Mouse (Mus musculus) hindbrain, embryonic 14.5 days (tissue): ENCODE data around the gene Scg3. TPM values are rescaled to one million over a fixed set of nuclear protein-coding genes. Genes with fewer than 3 reads are reported as not detected.
A peak's percentile ranks its signal among the peaks of the same experiment; 100 is the strongest.

Experiments
- ATAC-seq: fragments of 200-750 bp; cut with Nextera tagmentation; 2 replicates; pipeline ENCODE4 v1.8.0; 2017; ENCODE audit warnings: moderate number of reproducible peaks, mild to moderate bottlenecking, moderate TSS enrichment, moderate library complexity; ENCODE audit not compliant: low FRiP score
- DNase-seq: peaks from one replicate; pipeline ENCODE4 v3.0.0-alpha.2; 2015; ENCODE audit warnings: low spot score
- H3K27ac ChIP-seq: fragments of 300-500 bp; sonication (generic); 2 replicates; pipeline ENCODE4 v1.5.1; 2014; ENCODE audit warnings: mild to moderate bottlenecking, moderate library complexity
- H3K27me3 ChIP-seq: fragments of 300-500 bp; sonication (generic); 2 replicates; pipeline ENCODE4 v1.6.1; 2014; ENCODE audit warnings: mild to moderate bottlenecking, low read length, mixed read lengths; ENCODE audit not compliant: control insufficient read depth, insufficient read depth
- H3K36me3 ChIP-seq: fragments of 300-500 bp; sonication (generic); replicated peaks from 2 replicates; pipeline ENCODE4 v1.6.1; 2014; ENCODE audit not compliant: control insufficient read depth, insufficient read depth
- H3K4me1 ChIP-seq: fragments of 300-500 bp; sonication (generic); replicated peaks from 2 replicates; pipeline ENCODE4 v1.6.1; 2014; ENCODE audit warnings: antibody characterized with exemption, low read length, mixed read lengths; ENCODE audit not compliant: control insufficient read depth, insufficient read depth
- H3K4me2 ChIP-seq: fragments of 300-500 bp; sonication (generic); replicated peaks from 2 replicates; pipeline ENCODE4 v1.6.1; 2014; ENCODE audit warnings: mild to moderate bottlenecking, moderate library complexity
- H3K4me3 ChIP-seq: fragments of 300-500 bp; sonication (generic); replicated peaks from 2 replicates; pipeline ENCODE4 v1.5.1; 2014; ENCODE audit warnings: mild to moderate bottlenecking, low read length
- H3K9ac ChIP-seq: fragments of 300-500 bp; sonication (generic); 2 replicates; pipeline ENCODE4 v1.6.1; 2014
- H3K9me3 ChIP-seq: fragments of 300-500 bp; sonication (generic); 2 replicates; pipeline ENCODE4 v1.6.1; 2016; ENCODE audit warnings: low read length; ENCODE audit not compliant: control insufficient read depth
- WGBS: fragments of 180-500 bp; shearing (Covaris S2); extraction: QIAGEN DNeasy Blood & Tissue Kit; methylation state at CpG from one replicate; pipeline ENCODE4 v1.1.7; 2014; 5-methylcytosine and 5-hydroxymethylcytosine counted together
- polyA plus RNA-seq: library from polyadenylated mRNA; unstranded; fragments of >200 nt; fragmentation: Nextera tagmentation; extraction: Ambion mirVana; gene quantifications from 2 replicates; pipeline ENCODE4 v1.2.1, GENCODE M21; 2014

Scg3 gene
- polyA plus RNA-seq, 1 experiment from 2014 or later: 116 TPM

DNA sequence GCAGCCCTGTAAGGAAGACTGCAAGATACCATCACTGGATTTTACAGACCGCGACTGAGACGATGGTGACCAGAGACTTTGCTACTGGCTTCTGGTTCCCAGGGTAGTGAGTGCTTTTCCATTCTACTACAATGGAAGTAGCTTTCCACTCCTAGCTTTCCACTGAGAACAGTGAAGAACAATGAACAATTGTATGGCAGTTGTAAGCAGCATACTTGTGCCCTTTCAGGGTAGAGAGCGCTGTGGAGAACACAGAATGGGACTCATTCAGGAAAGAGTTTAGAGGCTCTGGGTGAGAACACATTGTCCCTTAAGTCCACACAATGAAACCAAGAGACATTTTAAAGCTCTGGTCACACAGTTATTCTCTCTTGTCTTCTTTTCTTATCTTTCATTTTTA is 86.3 kb downstream of the Scg3 start:
- no peak for DNase-seq
- no peak for ATAC-seq
- Histone ChIP-seq H3K9me3 (no peaks in the 10 kb centered on the region), H3K4me2 (no peak overlapping the region), H3K4me1 (peaks cover 19% of the 10 kb centered on the region), H3K36me3 (peaks cover 36% of the 10 kb centered on the region), H3K4me3 (no peak overlapping the region), H3K9ac (no peak overlapping the region), H3K27ac (no peak overlapping the region), H3K27me3 (no peaks in the 10 kb centered on the region)
- WGBS: 73% methylated on average over 4 of the region's 4 CpGs

DNA sequence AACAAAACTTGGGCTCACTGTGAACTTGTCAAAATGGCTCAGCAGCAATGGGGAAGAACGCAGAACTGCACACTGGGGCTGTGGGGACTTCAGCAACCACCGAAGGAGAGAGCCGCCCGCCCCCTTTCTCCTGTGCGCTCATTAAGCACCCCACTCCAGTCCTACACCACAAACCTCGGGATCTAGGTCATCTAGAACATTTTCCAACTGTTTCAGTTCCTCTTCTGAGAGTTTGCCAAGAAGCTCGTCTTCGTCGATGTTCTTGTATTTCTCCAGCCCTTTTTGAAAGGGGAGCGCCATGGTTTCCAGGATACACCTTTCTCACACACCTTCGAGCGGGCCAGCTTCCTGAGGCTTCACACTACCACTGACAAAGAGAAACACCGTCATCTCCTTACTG is 86.8 kb downstream of the Scg3 start:
- Histone ChIP-seq H3K4me2 (no peak overlapping the region), H3K36me3 (peaks cover 41% of the 10 kb centered on the region), H3K27me3 (no peaks in the 10 kb centered on the region), H3K9ac (no peak overlapping the region), H3K4me3 (no peak overlapping the region), H3K9me3 (no peaks in the 10 kb centered on the region), H3K27ac (no peak overlapping the region), H3K4me1 (peaks cover 19% of the 10 kb centered on the region)
- WGBS: 93% methylated on average over 13 of the region's 13 CpGs
- no peak for ATAC-seq
- no peak for DNase-seq

DNA sequence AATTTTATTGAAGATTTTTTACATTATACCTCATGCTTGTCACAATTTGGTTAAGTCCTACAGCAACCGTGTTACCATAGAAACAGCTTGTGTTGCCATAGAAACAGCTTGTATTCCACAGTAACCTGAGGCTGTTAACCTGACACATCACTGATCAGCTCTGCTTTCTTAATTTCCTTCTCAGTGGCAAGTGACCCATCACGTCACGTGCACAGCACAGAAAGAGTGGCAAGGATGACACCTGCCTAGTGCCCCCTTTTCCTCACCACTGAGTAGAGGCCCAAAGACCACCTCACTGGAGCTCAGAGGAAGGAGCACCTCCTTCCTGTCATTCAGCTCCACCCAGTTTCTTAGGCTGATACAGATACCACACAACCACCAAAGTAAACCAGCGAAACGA is 90.4 kb downstream of the Scg3 start:
- DNase-seq: no peak
- Histone ChIP-seq H3K9me3 (no peaks in the 10 kb centered on the region), H3K36me3 (peaks cover 77% of the 10 kb centered on the region), H3K27me3 (no peaks in the 10 kb centered on the region), H3K9ac (no peak overlapping the region), H3K27ac (0 out of 2 replicates have a peak overlapping the region, but pooled peaks have one; percentile 9), H3K4me3 (no peak overlapping the region), H3K4me2 (no peak overlapping the region), H3K4me1 (no peaks in the 10 kb centered on the region)
- 72% methylated on average over 5 of the region's 5 CpGs for WGBS
- ATAC-seq: peak; percentile 44; the same call in 1 of the 2 replicates

Other genes starting within 250 kb of the Scg3 start
- 36.1 and 36.9 TPM in 2 replicates for gene Leo1, start 242.5 kb downstream of the Scg3 start, polyA plus RNA-seq
- gene Tmod3, start 124.4 kb downstream of the Scg3 start, polyA plus RNA-seq: 66.2 and 75.2 TPM in 2 replicates
- gene Tmod2, start 72.7 kb downstream of the Scg3 start, polyA plus RNA-seq: 248 and 272 TPM in 2 replicates
- 38.1 and 41.3 TPM in 2 replicates for gene Lysmd2, start 58.3 kb downstream of the Scg3 start, polyA plus RNA-seq
- gene Bmp5, start 91.3 kb upstream of the Scg3 start, polyA plus RNA-seq: 3.9 and 5.4 TPM in 2 replicates